Mouse (Mus musculus): ENCODE data around the gene Olfr186. TPM values are rescaled to one million over a fixed set of nuclear protein-coding genes. Genes with fewer than 3 reads are reported as not detected.
"Not testable (repeated sequence)": the region's sequence is repeated elsewhere in the genome, so short reads cannot be mapped to it uniquely, and the experiment has no call there.

Olfr186 gene
- polyA plus RNA-seq (2016; fragmentation: Nextera tagmentation; extraction: Ambion mirVana): not detected in 2 replicates

GRCm38 (mm10) chr16:59030191-59030590 is at the start of gene Olfr186:
Gene Olfr186 (minus strand): TSS chr16:59030291.
- Histone ChIP-seq H3K9me3 (no peaks in the 10 kb centered on the region), H3K27me3 (no peaks in the 10 kb centered on the region), H3K4me3 (replicated peaks) (no peak within 1 kb of the TSS), H3K9ac (replicated peaks) (no peak within 1 kb of the TSS), H3K27ac (no peak within 1 kb of the TSS), H3K36me3 (no peaks in the 10 kb centered on the region), H3K4me2 (no peak within 1 kb of the TSS), H3K4me1 (replicated peaks) (no peaks in the 10 kb centered on the region)
- no peak for ATAC-seq (ENCODE audit: insufficient number of reproducible peaks, insufficient read depth, low FRiP score, low TSS enrichment, low read depth)
- WGBS: 90% methylated on average over 4 of the region's 4 CpGs

GRCm38 (mm10) chr16:59077905-59078304 is 47.8 kb upstream of the Olfr186 start, which contains the start of gene Olfr190:
Gene Olfr190 (minus strand): TSS chr16:59078005.
- ATAC-seq (ENCODE audit: insufficient number of reproducible peaks, insufficient read depth, low FRiP score, low TSS enrichment, low read depth): no peak
- Histone ChIP-seq H3K27ac (no peak within 1 kb of the TSS), H3K27me3 (no peaks in the 10 kb centered on the region), H3K4me3 (replicated peaks) (no peak within 1 kb of the TSS), H3K36me3 (no peaks in the 10 kb centered on the region), H3K4me2 (no peak within 1 kb of the TSS), H3K9me3 (no peaks in the 10 kb centered on the region), H3K9ac (replicated peaks) (no peak within 1 kb of the TSS), H3K4me1 (replicated peaks) (no peaks in the 10 kb centered on the region)
- 81% methylated on average over 5 of the region's 5 CpGs for WGBS

DNA sequence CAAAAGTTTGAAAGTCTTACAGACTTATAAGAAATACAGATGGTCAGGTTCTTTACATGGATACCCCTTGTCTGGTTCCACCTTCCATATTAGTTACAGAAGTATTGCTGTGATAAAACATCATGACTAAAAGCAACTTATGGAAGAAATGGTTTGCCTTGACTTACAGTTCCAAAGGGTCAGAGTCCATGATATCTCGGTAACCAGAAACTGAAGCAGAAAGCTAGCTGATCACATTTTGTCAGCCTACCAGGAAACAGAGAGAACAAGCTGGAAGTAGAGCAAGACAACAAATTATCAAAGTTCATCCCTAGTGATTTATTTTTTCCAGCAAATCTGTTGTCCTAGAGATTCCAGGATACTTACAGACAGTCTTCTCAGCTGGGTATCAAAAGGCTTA is 43.4 kb upstream of the Olfr186 start:
- no peak overlapping the region for H3K9ac ChIP-seq (replicated peaks)
- H3K4me2 ChIP-seq: no peak overlapping the region
- no peak overlapping the region for H3K4me3 ChIP-seq (replicated peaks)
- 84% methylated on average over 1 of the region's 1 CpGs for WGBS
- H3K27ac ChIP-seq: no peak overlapping the region
- no peaks in the 10 kb centered on the region for H3K27me3 ChIP-seq
- no peaks in the 10 kb centered on the region for H3K36me3 ChIP-seq
- no peak for ATAC-seq (ENCODE audit: insufficient number of reproducible peaks, insufficient read depth, low FRiP score, low TSS enrichment, low read depth)
- no peaks in the 10 kb centered on the region for H3K9me3 ChIP-seq
- no peaks in the 10 kb centered on the region for H3K4me1 ChIP-seq (replicated peaks)

GRCm38 (mm10) chr16:59071755-59072154 is 41.7 kb upstream of the Olfr186 start:
- no peak overlapping the region for H3K4me2 ChIP-seq
- no peak overlapping the region for H3K27ac ChIP-seq
- no peaks in the 10 kb centered on the region for H3K27me3 ChIP-seq
- ATAC-seq (ENCODE audit: insufficient number of reproducible peaks, insufficient read depth, low FRiP score, low TSS enrichment, low read depth): no peak
- H3K4me3 ChIP-seq (replicated peaks): no peak overlapping the region
- no peaks in the 10 kb centered on the region for H3K9me3 ChIP-seq
- H3K36me3 ChIP-seq: no peaks in the 10 kb centered on the region
- H3K9ac ChIP-seq (replicated peaks): no peak overlapping the region
- no peaks in the 10 kb centered on the region for H3K4me1 ChIP-seq (replicated peaks)

GRCm38 (mm10) chr16:59062411-59062810 is 32.3 kb upstream of the Olfr186 start:
- H3K9me3 ChIP-seq; H3K4me1 ChIP-seq (replicated peaks); H3K4me3 ChIP-seq (replicated peaks); H3K36me3 ChIP-seq; ATAC-seq (ENCODE audit: insufficient number of reproducible peaks, insufficient read depth, low FRiP score, low TSS enrichment, low read depth); H3K9ac ChIP-seq (replicated peaks); H3K27me3 ChIP-seq; H3K4me2 ChIP-seq; H3K27ac ChIP-seq: not testable (repeated sequence)
- 80% methylated on average over 3 of the region's 3 CpGs for WGBS

GRCm38 (mm10) chr16:59049286-59049685 is 19.2 kb upstream of the Olfr186 start:
- not testable (repeated sequence) for H3K4me1 ChIP-seq (replicated peaks); H3K9ac ChIP-seq (replicated peaks); ATAC-seq (ENCODE audit: insufficient number of reproducible peaks, insufficient read depth, low FRiP score, low TSS enrichment, low read depth); H3K4me2 ChIP-seq; H3K36me3 ChIP-seq; H3K9me3 ChIP-seq; H3K27ac ChIP-seq; H3K27me3 ChIP-seq; H3K4me3 ChIP-seq (replicated peaks)
- 91% methylated on average over 2 of the region's 2 CpGs for WGBS

DNA sequence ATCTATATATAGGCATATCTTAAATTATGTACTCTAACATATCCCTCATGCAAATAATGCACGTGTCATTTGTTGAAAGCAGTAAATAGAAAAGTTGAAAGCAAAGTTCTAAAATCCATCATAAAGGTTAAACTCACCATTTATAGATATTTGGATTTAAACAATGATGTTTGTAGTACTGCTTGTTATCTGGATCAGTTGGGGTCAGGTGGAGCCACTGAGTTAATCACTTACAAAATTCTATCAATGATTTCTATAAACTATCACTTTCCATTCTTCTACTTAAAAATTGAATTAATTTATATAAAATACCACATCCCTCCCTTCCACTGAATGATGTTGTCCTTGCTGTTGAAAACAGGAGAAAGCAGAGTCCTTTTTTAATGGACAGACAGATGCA is 18.8 kb upstream of the Olfr186 start:
- Histone ChIP-seq H3K9me3 (no peaks in the 10 kb centered on the region), H3K4me1 (replicated peaks) (no peaks in the 10 kb centered on the region), H3K27me3 (no peaks in the 10 kb centered on the region), H3K4me3 (replicated peaks) (no peak overlapping the region), H3K36me3 (no peaks in the 10 kb centered on the region), H3K9ac (replicated peaks) (no peak overlapping the region), H3K4me2 (no peak overlapping the region), H3K27ac (no peak overlapping the region)
- no peak for ATAC-seq (ENCODE audit: insufficient number of reproducible peaks, insufficient read depth, low FRiP score, low TSS enrichment, low read depth)
- 86% methylated on average over 1 of the region's 1 CpGs for WGBS

DNA sequence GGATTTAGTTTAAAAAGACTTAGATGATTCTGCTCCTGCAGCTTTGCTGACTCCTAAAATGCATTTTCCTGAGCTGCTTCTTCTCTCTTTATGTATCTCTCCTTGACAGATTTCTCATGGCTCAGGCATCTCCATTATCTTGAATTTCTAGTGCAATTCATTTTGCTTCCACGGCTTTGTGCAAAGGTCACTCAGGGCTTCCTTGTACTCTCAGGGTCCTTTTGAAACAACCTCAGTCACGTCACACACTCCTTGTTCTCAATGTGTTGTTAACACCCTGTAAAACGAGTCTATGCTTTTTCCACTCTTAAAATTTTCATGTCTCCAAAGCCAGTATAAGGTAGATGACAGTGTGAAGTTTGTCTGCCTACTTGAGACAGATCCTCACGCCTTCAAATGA is 17.5 kb upstream of the Olfr186 start:
- 71% methylated on average over 4 of the region's 4 CpGs for WGBS
- H3K9ac ChIP-seq (replicated peaks): no peak overlapping the region

DNA sequence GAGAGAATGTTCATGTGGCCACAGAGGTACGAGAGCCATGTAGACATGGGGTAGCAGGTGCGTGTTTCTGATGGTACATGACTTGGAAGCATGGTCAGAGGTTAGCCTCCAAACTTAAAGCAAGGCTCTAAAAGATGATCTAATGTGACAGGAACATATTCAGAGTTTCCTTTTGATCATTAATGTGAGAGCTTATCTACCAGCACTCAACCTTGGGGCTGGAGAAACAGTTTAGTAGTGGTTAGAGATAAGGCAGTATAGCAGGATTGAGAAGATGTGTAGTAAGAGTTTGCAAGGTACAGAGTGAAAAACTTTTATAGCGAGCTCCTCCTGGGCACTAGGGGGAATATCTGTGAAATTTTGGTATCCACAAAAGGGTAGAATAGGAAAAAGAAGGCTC is 15.7 kb upstream of the Olfr186 start:
- H3K4me2 ChIP-seq: no peak overlapping the region
- 81% methylated on average over 3 of the region's 3 CpGs for WGBS
- no peak overlapping the region for H3K4me3 ChIP-seq (replicated peaks)
- no peak for ATAC-seq (ENCODE audit: insufficient number of reproducible peaks, insufficient read depth, low FRiP score, low TSS enrichment, low read depth)
- no peaks in the 10 kb centered on the region for H3K27me3 ChIP-seq
- H3K36me3 ChIP-seq: no peaks in the 10 kb centered on the region
- H3K4me1 ChIP-seq (replicated peaks): no peaks in the 10 kb centered on the region
- H3K9me3 ChIP-seq: no peaks in the 10 kb centered on the region
- H3K9ac ChIP-seq (replicated peaks): no peak overlapping the region
- H3K27ac ChIP-seq: no peak overlapping the region

More for the DNA sequence above, 17.5 kb upstream of the Olfr186 start:
- Histone ChIP-seq H3K4me1 (replicated peaks) (no peaks in the 10 kb centered on the region), H3K36me3 (no peaks in the 10 kb centered on the region), H3K4me3 (replicated peaks) (no peak overlapping the region), H3K27me3 (no peaks in the 10 kb centered on the region), H3K9me3 (no peaks in the 10 kb centered on the region), H3K27ac (no peak overlapping the region), H3K4me2 (no peak overlapping the region)
- ATAC-seq (ENCODE audit: insufficient number of reproducible peaks, insufficient read depth, low FRiP score, low TSS enrichment, low read depth): no peak

- Histone ChIP-seq H3K27ac (no peak within 1 kb of the TSS), H3K4me3 (replicated peaks) (no peak within 1 kb of the TSS), H3K4me2 (no peak within 1 kb of the TSS), H3K4me1 (replicated peaks) (no peaks in the 10 kb centered on the region), H3K9ac (replicated peaks) (no peak within 1 kb of the TSS), H3K9me3 (no peaks in the 10 kb centered on the region), H3K27me3 (no peaks in the 10 kb centered on the region), H3K36me3 (no peaks in the 10 kb centered on the region)
- ATAC-seq (ENCODE audit: insufficient number of reproducible peaks, insufficient read depth, low FRiP score, low TSS enrichment, low read depth): no peak
- 81% methylated on average over 7 of the region's 7 CpGs for WGBS
Measured at GRCm38 (mm10) chr16:59039710-59040109, 9.6 kb upstream of the Olfr186 start, which contains the start of gene Olfr187. Gene Olfr187 (minus strand): TSS chr16:59039767.

DNA sequence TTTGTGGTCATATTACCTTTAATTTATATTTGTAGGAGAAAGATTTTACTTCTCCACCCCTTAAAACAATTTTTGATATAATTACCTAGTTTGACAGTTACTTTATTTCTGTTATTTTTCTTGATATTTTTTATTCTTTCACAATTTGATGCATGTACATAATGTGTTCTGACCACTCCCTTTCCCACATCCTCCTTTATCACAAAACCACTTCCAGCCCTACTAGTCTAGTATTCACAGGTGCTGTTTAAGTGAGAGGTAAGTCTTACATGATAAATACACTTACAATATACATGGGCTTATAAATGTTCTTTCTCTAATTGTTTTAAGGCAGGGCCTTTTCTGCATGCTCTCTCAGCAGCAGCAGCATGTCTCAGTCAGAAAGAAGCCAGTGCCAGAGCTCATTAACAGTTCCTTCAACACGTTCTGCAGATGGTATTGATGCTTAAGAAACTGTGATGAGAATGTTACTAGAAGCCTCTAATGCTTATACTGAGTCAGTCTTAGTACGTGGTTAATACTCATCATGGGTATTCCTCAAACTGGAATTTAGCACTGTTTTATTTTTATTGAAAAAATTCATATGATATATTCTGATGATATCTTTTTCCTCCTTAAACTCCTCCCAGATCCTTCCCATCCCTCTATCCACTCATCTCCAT is 16.6 kb downstream of the Olfr186 start:
- no peaks in the 10 kb centered on the region for H3K4me1 ChIP-seq (replicated peaks)
- no peak for ATAC-seq (ENCODE audit: insufficient number of reproducible peaks, insufficient read depth, low FRiP score, low TSS enrichment, low read depth)
- no peak overlapping the region for H3K4me2 ChIP-seq
- no peak overlapping the region for H3K4me3 ChIP-seq (replicated peaks)
- 70% methylated on average over 2 of the region's 2 CpGs for WGBS
- H3K9me3 ChIP-seq: no peaks in the 10 kb centered on the region
- H3K27ac ChIP-seq: no peak overlapping the region
- no peaks in the 10 kb centered on the region for H3K36me3 ChIP-seq
- no peak overlapping the region for H3K9ac ChIP-seq (replicated peaks)
- no peaks in the 10 kb centered on the region for H3K27me3 ChIP-seq

- no peak for ATAC-seq (ENCODE audit: insufficient number of reproducible peaks, insufficient read depth, low FRiP score, low TSS enrichment, low read depth)
- H3K36me3 ChIP-seq: no peaks in the 10 kb centered on the region
- H3K27me3 ChIP-seq: no peaks in the 10 kb centered on the region
- H3K4me1 ChIP-seq (replicated peaks): no peaks in the 10 kb centered on the region
- no peaks in the 10 kb centered on the region for H3K9me3 ChIP-seq
- no peak overlapping the region for H3K27ac ChIP-seq
- no peak overlapping the region for H3K9ac ChIP-seq (replicated peaks)
- no peak overlapping the region for H3K4me3 ChIP-seq (replicated peaks)
- no peak overlapping the region for H3K4me2 ChIP-seq
Measured at GRCm38 (mm10) chr16:59007146-59007545, 22.9 kb downstream of the Olfr186 start.

Data from limb, embryonic 12.5 days (tissue).